Mouse (Mus musculus) NIH3T3 (cell line): ENCODE measurements at regions not wholly inside any gene's neighbourhood (a gene's known extent, or its start where the extent isn't known, plus 50 kb on each side); places are given as distances from the start of the nearest gene placed in this dataset.
"Not testable (repeated sequence)": the region's sequence is repeated elsewhere in the genome, so short reads cannot be mapped to it uniquely, and the experiment has no call there.

Experiments
- DNase-seq: peaks from one replicate; pipeline ENCODE4 v3.0.0-alpha.2; 2012; ENCODE audit warnings: low read depth

GRCm38 (mm10) chr10:84308746-84309145, 131.7 kb downstream of the Nuak1 start:
- DNase-seq = not testable (repeated sequence)

GRCm38 (mm10) chr10:84310653-84311052, 129.7 kb downstream of the Nuak1 start:
- DNase-seq = no peak

- DNase-seq = no peak
Observed at GRCm38 (mm10) chr10:84312656-84313055, 127.7 kb downstream of the Nuak1 start.

- DNase-seq = no peak
Observed at GRCm38 (mm10) chr10:84316857-84317256, 123.5 kb downstream of the Nuak1 start.

DNA sequence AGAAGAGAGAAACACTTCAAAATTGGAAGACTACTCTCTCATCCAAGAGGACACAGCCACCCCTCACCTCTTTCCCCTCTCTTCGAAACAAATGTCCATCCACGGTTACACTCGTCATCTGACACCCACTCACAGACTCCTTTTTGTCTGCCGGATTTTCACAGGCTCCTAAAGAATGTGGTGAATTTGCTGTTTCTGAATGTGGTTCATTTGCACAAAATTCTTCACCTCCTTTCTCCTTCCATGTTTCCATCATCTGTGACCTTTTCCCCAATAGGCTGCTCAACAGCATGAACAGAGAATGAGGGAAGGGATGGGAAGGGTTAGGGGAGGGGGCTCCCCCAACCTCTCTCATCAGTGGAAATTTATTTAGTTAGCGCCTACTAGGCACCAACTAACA, 122.4 kb downstream of the Nuak1 start:
- DNase-seq = no peak
